Mouse (Mus musculus) CH12.LX (cell line): ENCODE measurements around the gene Cep295. TPM values are rescaled to one million over a fixed set of nuclear protein-coding genes. Genes with fewer than 3 reads are reported as not detected.
A peak's percentile ranks its signal among the peaks of the same experiment; 100 is the strongest.

Experiments used
- DNase-seq: peaks from one replicate; pipeline ENCODE4 v3.0.0-alpha.2; 2013; ENCODE audit errors: extremely low read depth
- H3K27ac ChIP-seq: 2 replicates; pipeline ENCODE4 v1.5.1; 2012; ENCODE audit warnings: low read depth, mild to moderate bottlenecking, control low read depth, moderate library complexity; ENCODE audit not compliant: insufficient read depth
- H3K27me3 ChIP-seq: replicated peaks from 2 replicates; pipeline ENCODE3; 2012; ENCODE audit warnings: inconsistent platforms
- H3K36me3 ChIP-seq, 2 experiments: replicated peaks in 1 of 2; 2 replicates each; pipeline versions ENCODE3 to v1.6.1; 2012; ENCODE audit warnings: inconsistent platforms in 1 of 2, low read length in 1 of 2, mild to moderate bottlenecking in 1 of 2, mixed read lengths in 1 of 2, moderate library complexity in 1 of 2; ENCODE audit not compliant: control insufficient read depth in 1 of 2, insufficient read depth in 1 of 2
- H3K4me1 ChIP-seq, 2 experiments: 2 replicates each; pipeline ENCODE4 v1.6.1; 2012; ENCODE audit warnings: inconsistent platforms in 1 of 2, moderate library complexity in 1 of 2; ENCODE audit not compliant: insufficient read depth in 2 of 2, control insufficient read depth in 1 of 2
- H3K4me2 ChIP-seq: 2 replicates; pipeline ENCODE4 v1.6.1; 2012; ENCODE audit warnings: low read depth, mild to moderate bottlenecking, control low read depth; ENCODE audit not compliant: poor library complexity, insufficient read depth, severe bottlenecking
- H3K4me3 ChIP-seq, 3 experiments: fragments of 150-350 bp in 1 of 3; sonication (generic) in 1 of 3; replicated peaks in 1 of 3; 2 replicates each; pipeline versions ENCODE3 to v1.5.1; 2011 to 2012; ENCODE audit warnings: low read depth in 2 of 3, low read length in 2 of 3, mild to moderate bottlenecking in 2 of 3, moderate library complexity in 2 of 3, control low read depth in 1 of 3, improper control_type of control experiment in 1 of 3, inconsistent platforms in 1 of 3, mixed read lengths in 1 of 3; ENCODE audit not compliant: poor library complexity in 1 of 3
- H3K79me2 ChIP-seq: replicated peaks from 2 replicates; pipeline ENCODE4 v1.6.1; 2012; ENCODE audit warnings: mild to moderate bottlenecking, moderate library complexity; ENCODE audit not compliant: control insufficient read depth, poor library complexity, insufficient read depth, severe bottlenecking; ENCODE audit errors: extremely low read depth
- H3K9ac ChIP-seq: 2 replicates; pipeline ENCODE4 v1.6.1; 2012; ENCODE audit warnings: low read depth, mild to moderate bottlenecking, control low read depth, moderate library complexity; ENCODE audit not compliant: insufficient read depth
- H3K9me3 ChIP-seq: replicated peaks from 2 replicates; pipeline ENCODE3; 2012; ENCODE audit warnings: low read length, inconsistent platforms, mixed read lengths
- BHLHE40 ChIP-seq: IDR thresholded peaks from 2 replicates; pipeline ENCODE4 v1.6.1; 2011; ENCODE audit warnings: mild to moderate bottlenecking, low read depth, low read length, improper control_type of control experiment
- CHD1 ChIP-seq: IDR thresholded peaks from 2 replicates; pipeline ENCODE4 v1.6.1; 2012; ENCODE audit warnings: low read depth, low read length, improper control_type of control experiment, inconsistent platforms
- CHD2 ChIP-seq: IDR thresholded peaks from 2 replicates; pipeline ENCODE4 v1.6.1; 2011; ENCODE audit warnings: low read length, improper control_type of control experiment
- E2F4 ChIP-seq: IDR thresholded peaks from 2 replicates; pipeline ENCODE4 v1.6.1; 2011; ENCODE audit warnings: low read depth, low read length, improper control_type of control experiment; ENCODE audit not compliant: insufficient replicate concordance
- ELF1 ChIP-seq: IDR thresholded peaks from 2 replicates; pipeline ENCODE4 v1.6.1; 2014; ENCODE audit warnings: low read depth, mild to moderate bottlenecking, inconsistent platforms, low read length, improper control_type of control experiment
- EP300 ChIP-seq: IDR thresholded peaks from 2 replicates; pipeline ENCODE4 v1.6.1; 2011; ENCODE audit warnings: low read length, improper control_type of control experiment
- ETS1 ChIP-seq: conservative IDR thresholded peaks from 2 replicates; pipeline ENCODE4 v1.6.1; 2012; ENCODE audit warnings: low read depth, mild to moderate bottlenecking, inconsistent platforms, low read length, improper control_type of control experiment, moderate library complexity
- HCFC1 ChIP-seq: IDR thresholded peaks from 2 replicates; pipeline ENCODE4 v1.6.1; 2012; ENCODE audit warnings: low read depth, mild to moderate bottlenecking, inconsistent platforms, low read length, improper control_type of control experiment
- IRF4 ChIP-seq: IDR thresholded peaks from 2 replicates; pipeline ENCODE4 v1.6.1; 2014; ENCODE audit warnings: low read depth, mild to moderate bottlenecking, inconsistent platforms, low read length, improper control_type of control experiment
- JUN ChIP-seq: IDR thresholded peaks from 2 replicates; pipeline ENCODE4 v1.6.1; 2011; ENCODE audit warnings: low read depth, mild to moderate bottlenecking, low read length, improper control_type of control experiment, moderate library complexity; ENCODE audit not compliant: insufficient read depth
- KAT2A ChIP-seq: IDR thresholded peaks from 2 replicates; pipeline ENCODE4 v1.6.1; 2012; ENCODE audit warnings: low read length, improper control_type of control experiment, inconsistent platforms; ENCODE audit not compliant: insufficient replicate concordance
- MAFK ChIP-seq: IDR thresholded peaks from 2 replicates; pipeline ENCODE4 v1.6.1; 2011; ENCODE audit warnings: low read length, improper control_type of control experiment; ENCODE audit not compliant: insufficient replicate concordance
- MAX ChIP-seq: IDR thresholded peaks from 2 replicates; pipeline ENCODE4 v1.6.1; 2011; ENCODE audit warnings: low read length, improper control_type of control experiment
- MAZ ChIP-seq: IDR thresholded peaks from 2 replicates; pipeline ENCODE4 v1.6.1; 2012; ENCODE audit warnings: low read depth, mild to moderate bottlenecking, inconsistent platforms, low read length, improper control_type of control experiment, moderate library complexity
- MEF2A ChIP-seq: IDR thresholded peaks from 2 replicates; pipeline ENCODE4 v1.6.1; 2014; ENCODE audit warnings: low read depth, mild to moderate bottlenecking, inconsistent platforms, low read length, improper control_type of control experiment, borderline replicate concordance
- MXI1 ChIP-seq: IDR thresholded peaks from 2 replicates; pipeline ENCODE4 v1.6.1; 2011; ENCODE audit warnings: mild to moderate bottlenecking, low read depth, low read length, improper control_type of control experiment
- MYC ChIP-seq: IDR thresholded peaks from 2 replicates; pipeline ENCODE4 v1.6.1; 2011; ENCODE audit warnings: low read depth, mild to moderate bottlenecking, improper control_type of control experiment, low read length
- NELFE ChIP-seq: IDR thresholded peaks from 2 replicates; pipeline ENCODE4 v1.6.1; 2011; ENCODE audit warnings: low read depth, low read length, improper control_type of control experiment
- NRF1 ChIP-seq: IDR thresholded peaks from 2 replicates; pipeline ENCODE4 v1.6.1; 2014; ENCODE audit warnings: low read depth, mild to moderate bottlenecking, inconsistent platforms, low read length, improper control_type of control experiment, moderate library complexity
- PAX5 ChIP-seq: IDR thresholded peaks from 2 replicates; pipeline ENCODE4 v1.6.1; 2012; ENCODE audit warnings: low read length, inconsistent platforms, mixed read lengths
- POLR2A ChIP-seq: IDR thresholded peaks from 2 replicates; pipeline ENCODE4 v1.6.1; 2011; ENCODE audit warnings: low read depth, mild to moderate bottlenecking, improper control_type of control experiment, low read length
- POLR2AphosphoS2 ChIP-seq: IDR thresholded peaks from 2 replicates; pipeline ENCODE4 v1.6.1; 2011; ENCODE audit warnings: low read depth, low read length, improper control_type of control experiment
- RAD21 ChIP-seq: IDR thresholded peaks from 2 replicates; pipeline ENCODE4 v1.6.1; 2011; ENCODE audit warnings: low read depth, mild to moderate bottlenecking, low read length, improper control_type of control experiment, moderate library complexity
- RCOR1 ChIP-seq: conservative IDR thresholded peaks from 2 replicates; pipeline ENCODE4 v1.6.1; 2012; ENCODE audit warnings: low read depth, mild to moderate bottlenecking, inconsistent platforms, low read length, improper control_type of control experiment
- SIN3A ChIP-seq: IDR thresholded peaks from 2 replicates; pipeline ENCODE4 v1.6.1; 2012; ENCODE audit warnings: low read length, improper control_type of control experiment, inconsistent platforms
- TBP ChIP-seq: conservative IDR thresholded peaks from 2 replicates; pipeline ENCODE4 v1.6.1; 2011; ENCODE audit warnings: low read depth, low read length, improper control_type of control experiment
- TCF12 ChIP-seq: IDR thresholded peaks from 2 replicates; pipeline ENCODE4 v1.6.1; 2014; ENCODE audit warnings: low read depth, mild to moderate bottlenecking, inconsistent platforms, low read length, improper control_type of control experiment
- UBTF ChIP-seq: IDR thresholded peaks from 2 replicates; pipeline ENCODE4 v1.6.1; 2012; ENCODE audit warnings: low read depth, mild to moderate bottlenecking, inconsistent platforms, low read length, improper control_type of control experiment, moderate library complexity
- USF1 ChIP-seq: IDR thresholded peaks from 2 replicates; pipeline ENCODE4 v1.6.1; 2014; ENCODE audit warnings: low read depth, mild to moderate bottlenecking, inconsistent platforms, low read length, improper control_type of control experiment
- USF2 ChIP-seq: conservative IDR thresholded peaks from 2 replicates; pipeline ENCODE4 v1.6.1; 2011; ENCODE audit warnings: low read depth, low read length, improper control_type of control experiment
- ZC3H11A ChIP-seq: IDR thresholded peaks from 2 replicates; pipeline ENCODE4 v1.6.1; 2012; ENCODE audit warnings: low read depth, mild to moderate bottlenecking, inconsistent platforms, low read length, improper control_type of control experiment
- ZKSCAN1 ChIP-seq: IDR thresholded peaks from 2 replicates; pipeline ENCODE4 v1.6.1; 2012; ENCODE audit warnings: low read depth, inconsistent platforms, low read length, improper control_type of control experiment, borderline replicate concordance
- ZMIZ1 ChIP-seq: IDR thresholded peaks from 2 replicates; pipeline ENCODE4 v1.6.1; 2012; ENCODE audit warnings: low read depth, mild to moderate bottlenecking, inconsistent platforms, low read length, improper control_type of control experiment
- ZNF384 ChIP-seq: IDR thresholded peaks from 2 replicates; pipeline ENCODE4 v1.6.1; 2012; ENCODE audit warnings: low read depth, low read length, improper control_type of control experiment, inconsistent platforms
- dilution Hi-C: fragments of 300-500 bp; cut with MboI; formaldehyde crosslinking; loops from 2 replicates; pipeline ENCODE4 v1.14.3; 2020; ENCODE audit warnings: low sequenced_read_pairs; ENCODE audit not compliant: extremely low pct_unique_long_range_greater_than_20kb, extremely low pct_ligation_motif_present
- in situ Hi-C: fragments of 300-500 bp; cut with MboI; formaldehyde crosslinking; loops from 3 replicates; pipeline ENCODE4 v1.14.3; 2019; ENCODE audit warnings: low sequenced_read_pairs, low pct_ligation_motif_present, low pct_unique_long_range_greater_than_20kb, mixed read lengths
- polyA plus RNA-seq: library from polyadenylated mRNA; unstranded; fragments of >175 nt; gene quantifications from 2 replicates; pipeline ENCODE4 v1.2.1, GENCODE M21; 2012; ENCODE audit warnings: low read depth; ENCODE audit not compliant: insufficient read length
- total RNA-seq, 2 experiments: library from RNA; depleted of rRNA; stranded (reverse); fragments of 300-350 nt in 1 of 2; fragments of >200 nt in 1 of 2; gene quantifications; 2 replicates each; pipeline ENCODE4 v1.2.3; 2012 to 2014

Cep295 gene
- total and polyA plus RNA-seq, 3 experiments: 20.4 to 29.9 (median 27.2) TPM

DNA sequence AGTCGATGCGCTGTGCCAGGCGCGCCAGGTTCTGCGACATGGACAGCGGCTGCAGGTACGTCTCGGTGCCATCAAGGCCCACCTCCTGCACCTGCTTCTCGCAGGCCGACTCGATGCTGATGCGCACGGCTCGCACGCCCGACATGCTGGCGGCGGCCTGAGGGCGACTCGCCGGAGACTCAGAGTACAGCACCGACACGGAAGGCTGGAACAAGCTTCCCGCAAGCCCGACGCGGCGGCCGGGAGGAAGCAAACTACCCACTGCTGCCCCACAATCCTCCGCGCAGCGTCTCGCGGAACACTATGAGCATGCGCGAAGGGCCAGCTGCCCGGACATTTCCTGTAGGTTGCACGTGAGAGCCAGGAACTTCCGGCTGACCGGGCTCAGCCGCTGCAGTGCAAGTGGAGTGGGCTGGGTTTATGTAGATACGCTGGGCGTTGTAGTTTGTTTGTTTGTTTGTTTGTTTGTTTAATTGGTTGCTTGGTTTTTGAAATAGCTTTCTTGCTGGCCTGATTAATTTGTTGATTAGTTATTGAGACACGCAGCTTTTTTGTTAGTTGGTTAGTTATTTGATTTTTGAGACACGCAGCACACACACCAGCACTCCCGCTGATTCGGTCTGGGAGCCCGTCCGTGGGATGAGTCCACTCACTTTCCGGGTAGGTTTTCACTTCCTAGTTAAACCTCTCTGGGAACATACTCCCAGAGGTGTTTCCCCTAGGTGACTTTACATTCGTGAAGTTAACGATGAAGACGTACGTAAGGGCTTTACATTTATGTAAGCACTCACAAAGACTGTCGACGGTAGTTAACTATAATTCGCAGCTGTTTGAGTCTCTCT lies 77.7 kb downstream of the Cep295 start, which contains the start of gene Med17:
TSS of gene Med17 (minus strand) at position 283 of the 842 bp plus-strand sequence.
- Histone ChIP-seq H3K79me2 (peaks cover 28% of the 10 kb centered on the region), H3K9me3 (no peaks in the 10 kb centered on the region), H3K36me3 (peaks cover 20 to 49% of the 10 kb centered on the region in 2 experiments), H3K27ac (peak within 1 kb of the TSS; percentile 86), H3K4me2 (peak within 1 kb of the TSS; percentile 77), H3K4me3 (peak within 1 kb of the TSS; percentile 73 to 99 (median 95)), H3K4me1 (peaks cover 5 to 26% of the 10 kb centered on the region in 2 experiments), H3K9ac (peak within 1 kb of the TSS; percentile 71), H3K27me3 (no peaks in the 10 kb centered on the region)
- DNase-seq: peak; percentile 94
- in situ Hi-C loops (no loop called here), dilution Hi-C loops (no loop called here)
- TF ChIP-seq USF2 (peak; percentile 25; the same call in 1 of the 2 replicates), USF1 (peak; percentile 35; the same call in 1 of the 2 replicates), HCFC1 (peak; percentile 96), POLR2AphosphoS2 (peak; percentile 66; the same call in 1 of the 2 replicates), RCOR1 (no peak), MAZ (no peak), ELF1 (peak; percentile 94), MAFK (no peak), ZNF384 (no peak), UBTF (peak; percentile 62; the same call in 1 of the 2 replicates), E2F4 (no peak), CHD1 (no peak), ZKSCAN1 (no peak), BHLHE40 (peak; percentile 99), MEF2A (0 out of 2 replicates have a peak, but pooled peaks have one; percentile 21), TCF12 (peak; percentile 82), JUN (no peak), SIN3A (peak; percentile 82), MXI1 (peak; percentile 76; the same call in 1 of the 2 replicates), MYC (peak; percentile 40; the same call in 1 of the 2 replicates), MAX (peak; percentile 58; the same call in 1 of the 2 replicates), ETS1 (peak; percentile 27; the same call in 1 of the 2 replicates), EP300 (no peak), ZMIZ1 (0 out of 2 replicates have a peak, but pooled peaks have one; percentile 54), TBP (peak; percentile 80), POLR2A (peak; percentile 95), ZC3H11A (no peak), RAD21 (no peak), CHD2 (no peak), NRF1 (peak; percentile 90), KAT2A (peak; percentile 90; the same call in 1 of the 2 replicates), IRF4 (no peak), PAX5 (no peak), NELFE (peak; percentile 95)
